Mouse (Mus musculus) MEL (cell line): Measurements from ENCODE around the gene Atp5h. TPM values are rescaled to one million over a fixed set of nuclear protein-coding genes. Genes with fewer than 3 reads are reported as not detected.

Source experiments
- DNase-seq: peaks from one replicate; pipeline ENCODE4 v3.0.0; 2011; ENCODE audit warnings: low read depth, low spot score
- H3K27ac ChIP-seq: 2 replicates; pipeline ENCODE4 v1.5.1; 2012; ENCODE audit warnings: low read depth, mild to moderate bottlenecking, control low read depth, low read length, moderate library complexity; ENCODE audit not compliant: control insufficient read depth
- H3K27me3 ChIP-seq, 2 experiments: fragments of 150-350 bp in 1 of 2; sonication (generic) in 1 of 2; 2 replicates each; pipeline ENCODE4 v1.6.1; 2012; ENCODE audit warnings: low read length in 2 of 2, mild to moderate bottlenecking in 2 of 2, improper control_type of control experiment in 1 of 2, moderate library complexity in 1 of 2; ENCODE audit not compliant: insufficient read depth in 2 of 2, control insufficient read depth in 1 of 2
- H3K36me3 ChIP-seq, 2 experiments: 2 replicates each; pipeline ENCODE4 v1.6.1; 2012 to 2014; ENCODE audit warnings: low read length in 2 of 2, improper control_type of control experiment in 1 of 2, inconsistent platforms in 1 of 2, mild to moderate bottlenecking in 1 of 2; ENCODE audit not compliant: insufficient read depth in 2 of 2, control insufficient read depth in 1 of 2
- H3K4me1 ChIP-seq, 2 experiments: fragments of 150-350 bp in 1 of 2; sonication (generic) in 1 of 2; 2 replicates each; pipeline ENCODE4 v1.6.1; 2012; ENCODE audit warnings: low read length in 2 of 2, improper control_type of control experiment in 1 of 2, mild to moderate bottlenecking in 1 of 2; ENCODE audit not compliant: insufficient read depth in 2 of 2, control insufficient read depth in 1 of 2
- H3K4me3 ChIP-seq, 2 experiments: fragments of 150-350 bp in 1 of 2; sonication (generic) in 1 of 2; 2 replicates each; pipeline ENCODE4 v1.5.1; 2012; ENCODE audit warnings: low read depth in 2 of 2, low read length in 2 of 2, mild to moderate bottlenecking in 2 of 2, moderate library complexity in 2 of 2, control low read depth in 1 of 2, improper control_type of control experiment in 1 of 2; ENCODE audit not compliant: control insufficient read depth in 1 of 2, insufficient read depth in 1 of 2
- H3K79me2 ChIP-seq: 2 replicates; pipeline ENCODE4 v1.6.1; 2012; ENCODE audit warnings: mild to moderate bottlenecking, low read length, moderate library complexity; ENCODE audit not compliant: control insufficient read depth, poor library complexity, insufficient read depth
- H3K9ac ChIP-seq: 2 replicates; pipeline ENCODE4 v1.6.1; 2012; ENCODE audit warnings: low read depth, mild to moderate bottlenecking, control low read depth, low read length, moderate library complexity; ENCODE audit not compliant: control insufficient read depth, poor library complexity, severe bottlenecking
- H3K9me3 ChIP-seq: fragments of 150-350 bp; sonication (generic); replicated peaks from 2 replicates; pipeline ENCODE4 v1.6.1; 2012; ENCODE audit warnings: mild to moderate bottlenecking, low read length, improper control_type of control experiment, moderate library complexity; ENCODE audit not compliant: insufficient read depth
- BHLHE40 ChIP-seq: IDR thresholded peaks from 2 replicates; pipeline ENCODE4 v1.6.1; 2012; ENCODE audit warnings: low read depth, mild to moderate bottlenecking, inconsistent platforms, low read length, improper control_type of control experiment, borderline replicate concordance
- CHD1 ChIP-seq: IDR thresholded peaks from 2 replicates; pipeline ENCODE4 v1.6.1; 2012; ENCODE audit warnings: low read depth, mild to moderate bottlenecking, inconsistent platforms, low read length, improper control_type of control experiment
- EP300 ChIP-seq, 2 experiments: IDR thresholded peaks; 2 replicates each; pipeline ENCODE4 v1.6.1; 2011; ENCODE audit warnings: improper control_type of control experiment in 2 of 2, low read length in 2 of 2, low read depth in 1 of 2, mild to moderate bottlenecking in 1 of 2
- ETS1 ChIP-seq: IDR thresholded peaks from 2 replicates; pipeline ENCODE4 v1.6.1; 2012; ENCODE audit warnings: low read depth, mild to moderate bottlenecking, inconsistent platforms, low read length, improper control_type of control experiment, moderate library complexity
- GATA1 ChIP-seq: IDR thresholded peaks from 2 replicates; pipeline ENCODE4 v1.6.1; 2011; ENCODE audit warnings: low read depth, low read length, improper control_type of control experiment
- HCFC1 ChIP-seq: IDR thresholded peaks from 2 replicates; pipeline ENCODE4 v1.6.1; 2012; ENCODE audit warnings: low read depth, mild to moderate bottlenecking, inconsistent platforms, low read length, improper control_type of control experiment, moderate library complexity
- JUND ChIP-seq: IDR thresholded peaks from 2 replicates; pipeline ENCODE4 v1.6.1; 2011; ENCODE audit warnings: low read depth, mild to moderate bottlenecking, improper control_type of control experiment, low read length
- MAFK ChIP-seq: IDR thresholded peaks from 2 replicates; pipeline ENCODE4 v1.6.1; 2011; ENCODE audit warnings: low read depth, mild to moderate bottlenecking, low read length, improper control_type of control experiment, borderline replicate concordance
- MAX ChIP-seq: IDR thresholded peaks from 2 replicates; pipeline ENCODE4 v1.6.1; 2011; ENCODE audit warnings: low read length, improper control_type of control experiment
- MAZ ChIP-seq: IDR thresholded peaks from 2 replicates; pipeline ENCODE4 v1.6.1; 2012; ENCODE audit warnings: low read depth, mild to moderate bottlenecking, inconsistent platforms, low read length, improper control_type of control experiment
- MXI1 ChIP-seq: IDR thresholded peaks from 2 replicates; pipeline ENCODE4 v1.6.1; 2011; ENCODE audit warnings: mild to moderate bottlenecking, low read depth, low read length, improper control_type of control experiment
- MYB ChIP-seq: IDR thresholded peaks from 2 replicates; pipeline ENCODE4 v1.6.1; 2011; ENCODE audit warnings: mild to moderate bottlenecking, low read depth, low read length, improper control_type of control experiment
- NELFE ChIP-seq: IDR thresholded peaks from 2 replicates; pipeline ENCODE4 v1.6.1; 2011; ENCODE audit warnings: low read depth, low read length, improper control_type of control experiment
- NRF1 ChIP-seq: IDR thresholded peaks from 2 replicates; pipeline ENCODE4 v1.6.1; 2014; ENCODE audit warnings: low read depth, mild to moderate bottlenecking, inconsistent platforms, low read length, improper control_type of control experiment, moderate library complexity; ENCODE audit not compliant: poor library complexity, insufficient read depth, severe bottlenecking
- POLR2AphosphoS2 ChIP-seq: IDR thresholded peaks from 2 replicates; pipeline ENCODE4 v1.6.1; 2011; ENCODE audit warnings: low read length, improper control_type of control experiment
- POLR2AphosphoS5 ChIP-seq: IDR thresholded peaks from 2 replicates; pipeline ENCODE4 v1.6.1; 2012; ENCODE audit warnings: low read depth, borderline replicate concordance, mild to moderate bottlenecking, inconsistent platforms, low read length, moderate library complexity, mixed read lengths
- RAD21 ChIP-seq: IDR thresholded peaks from 2 replicates; pipeline ENCODE4 v1.6.1; 2011; ENCODE audit warnings: mild to moderate bottlenecking, low read depth, low read length, improper control_type of control experiment
- RCOR1 ChIP-seq: IDR thresholded peaks from 2 replicates; pipeline ENCODE4 v1.6.1; 2012; ENCODE audit warnings: low read depth, mild to moderate bottlenecking, inconsistent platforms, low read length, improper control_type of control experiment
- TAL1 ChIP-seq: IDR thresholded peaks from 2 replicates; pipeline ENCODE4 v1.6.1; 2012; ENCODE audit warnings: mild to moderate bottlenecking, inconsistent platforms, low read length, moderate library complexity, mixed read lengths
- TBP ChIP-seq: IDR thresholded peaks from 2 replicates; pipeline ENCODE4 v1.8.0; 2011; ENCODE audit warnings: low read depth, low read length, improper control_type of control experiment
- TCF12 ChIP-seq: IDR thresholded peaks from 2 replicates; pipeline ENCODE4 v1.6.1; 2014; ENCODE audit warnings: low read depth, mild to moderate bottlenecking, inconsistent platforms, low read length, improper control_type of control experiment, moderate library complexity
- USF1 ChIP-seq: IDR thresholded peaks from 2 replicates; pipeline ENCODE4 v1.6.1; 2014; ENCODE audit warnings: low read depth, mild to moderate bottlenecking, inconsistent platforms, low read length, improper control_type of control experiment, moderate library complexity
- polyA plus RNA-seq, 2 experiments: library from polyadenylated mRNA; stranded (reverse) in 1 of 2; unstranded in 1 of 2; fragments of >175 nt in 1 of 2; fragments of >200 nt in 1 of 2; gene quantifications; 2 replicates each; pipeline versions ENCODE4 v1.2.1 to v1.2.4; 2012; ENCODE audit warnings: low replicate concordance in 2 of 2, low read depth in 1 of 2; ENCODE audit not compliant: insufficient read length in 2 of 2, insufficient read depth in 1 of 2, missing spikeins in 1 of 2
- total RNA-seq: library from RNA; depleted of rRNA; stranded (reverse); fragments of 300-350 nt; gene quantifications from 2 replicates; pipeline ENCODE4 v1.2.3, GENCODE M21; 2012

The Atp5h gene
- total and polyA plus RNA-seq, 3 experiments: 525 to 1,715 (median 706) TPM

DNA sequence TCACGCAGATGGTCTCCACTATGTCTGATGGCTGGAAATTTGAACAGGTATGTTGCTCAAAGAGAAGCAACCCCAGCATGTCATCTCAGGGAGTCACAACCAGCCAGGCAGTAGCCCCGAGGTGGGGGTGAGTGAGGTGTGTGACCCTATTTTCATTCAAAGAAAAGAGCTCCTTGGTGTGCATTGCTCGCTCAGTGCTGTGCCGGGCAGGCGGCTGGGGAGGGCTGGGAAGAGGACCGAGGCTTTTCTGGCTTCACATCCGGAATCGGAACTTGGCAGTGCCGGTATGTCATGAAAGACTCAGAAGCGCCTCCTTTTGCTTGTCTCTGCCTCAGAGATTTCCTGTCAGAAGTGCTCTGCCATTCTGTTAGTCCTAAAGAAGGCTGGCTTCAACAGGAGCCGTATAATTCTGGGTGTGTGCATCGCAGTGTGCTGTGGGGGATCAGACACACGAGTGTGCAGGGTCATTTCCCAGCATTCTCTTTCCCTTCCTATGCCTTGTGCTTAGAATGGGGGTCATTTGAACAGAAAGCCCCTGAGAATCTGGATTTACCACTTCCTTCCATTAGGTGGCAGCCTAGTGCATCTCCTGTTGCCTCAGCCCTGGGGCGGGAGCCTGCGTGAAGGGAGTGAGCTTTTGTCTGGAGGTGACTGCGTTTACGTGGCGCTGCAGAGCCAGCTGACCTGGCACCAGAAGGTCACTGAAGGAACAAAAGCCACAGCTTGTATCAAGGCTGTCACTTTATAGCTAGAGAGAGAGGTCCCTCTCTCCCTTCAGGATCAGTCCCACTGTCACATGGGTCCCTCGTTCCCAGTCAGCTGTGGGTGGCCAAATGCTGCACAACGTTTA is 7.9 kb upstream of the Atp5h start (continued):
- no peak for TF ChIP-seq TBP
- TF ChIP-seq MAZ: peak; percentile 49; the same call in 1 of the 2 replicates
- TF ChIP-seq TCF12: no peak
- TF ChIP-seq MXI1: no peak
- TF ChIP-seq ETS1: no peak
- no peak for TF ChIP-seq EP300 (IDR thresholded peaks at IDR 0.05; ENCODE audit: low read depth in 1 of 2, low read length in 2 of 2)
- no peak for TF ChIP-seq MAX
- no peak for TF ChIP-seq USF1
- no peak for TF ChIP-seq NELFE

DNA sequence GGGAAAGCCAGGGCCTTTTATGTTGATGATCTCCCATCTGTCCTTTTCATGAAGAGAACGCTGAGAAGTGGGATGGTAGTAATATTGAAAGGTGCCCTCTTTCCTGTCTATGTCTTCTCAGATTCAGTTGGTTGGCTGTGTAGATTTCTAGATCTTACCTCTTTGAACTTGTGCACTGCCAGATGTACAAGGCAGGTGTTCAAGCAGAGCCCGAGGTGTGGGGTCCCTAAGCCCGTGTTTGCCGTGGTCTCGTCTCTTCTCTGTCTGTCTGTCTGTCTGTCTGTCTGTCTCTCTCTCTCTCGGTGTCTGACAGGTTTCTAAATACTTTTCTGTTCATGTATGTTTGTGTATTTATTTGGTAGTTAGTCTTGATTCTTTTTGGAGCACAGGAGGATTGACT is 5.9 kb upstream of the Atp5h start:
- peaks cover 0 to 6% of the 10 kb centered on the region in 2 experiments for H3K36me3 ChIP-seq
- no peaks in the 10 kb centered on the region for H3K9me3 ChIP-seq
- H3K4me1 ChIP-seq: peaks cover 0 to 4% of the 10 kb centered on the region in 2 experiments; a peak in 3 of 4 replicates
- no peak overlapping the region for H3K4me3 ChIP-seq
- peaks cover 4% of the 10 kb centered on the region for H3K79me2 ChIP-seq
- H3K27ac ChIP-seq: no peak overlapping the region
- DNase-seq: no peak
- no peak for TF ChIP-seq CHD1
- no peak for TF ChIP-seq BHLHE40
- TF ChIP-seq NRF1: no peak
- no peak for TF ChIP-seq MYB
- no peak for TF ChIP-seq TBP
- no peak for TF ChIP-seq GATA1
- no peak for TF ChIP-seq RCOR1
- no peak for TF ChIP-seq NELFE
- no peak for TF ChIP-seq HCFC1
- TF ChIP-seq POLR2AphosphoS2: no peak
- no peak for TF ChIP-seq TCF12
- no peak for TF ChIP-seq MAX
- no peak for TF ChIP-seq TAL1
- TF ChIP-seq JUND: no peak
- TF ChIP-seq USF1: no peak
- no peak for TF ChIP-seq RAD21
- no peak for TF ChIP-seq POLR2AphosphoS5
- no peak for TF ChIP-seq MAFK
- TF ChIP-seq, all 39 proteins: peak for 0
- H3K27me3 ChIP-seq: no peaks in the 10 kb centered on the region
- no peak overlapping the region for H3K9ac ChIP-seq
